Mouse (Mus musculus) liver, embryonic 18 days (tissue): Measurements from ENCODE around the gene Gm11985. TPM values are rescaled to one million over a fixed set of nuclear protein-coding genes. Genes with fewer than 3 reads are reported as not detected.

Experiments used
- polyA plus RNA-seq: library from polyadenylated mRNA; depleted of rRNA; stranded (reverse); fragments of >200 nt; gene quantifications from 2 replicates; pipeline ENCODE4 v1.2.3, GENCODE M21; 2012; rRNA removed

Gm11985 gene
- polyA plus RNA-seq = 0.03 TPM in 1 of 2 replicates, not detected in the other

GRCm38 (mm10) chr11:7188469-7188868 is at the start of gene Gm11985:
Gene Gm11985 (minus strand): TSS chr11:7188569.

DNA sequence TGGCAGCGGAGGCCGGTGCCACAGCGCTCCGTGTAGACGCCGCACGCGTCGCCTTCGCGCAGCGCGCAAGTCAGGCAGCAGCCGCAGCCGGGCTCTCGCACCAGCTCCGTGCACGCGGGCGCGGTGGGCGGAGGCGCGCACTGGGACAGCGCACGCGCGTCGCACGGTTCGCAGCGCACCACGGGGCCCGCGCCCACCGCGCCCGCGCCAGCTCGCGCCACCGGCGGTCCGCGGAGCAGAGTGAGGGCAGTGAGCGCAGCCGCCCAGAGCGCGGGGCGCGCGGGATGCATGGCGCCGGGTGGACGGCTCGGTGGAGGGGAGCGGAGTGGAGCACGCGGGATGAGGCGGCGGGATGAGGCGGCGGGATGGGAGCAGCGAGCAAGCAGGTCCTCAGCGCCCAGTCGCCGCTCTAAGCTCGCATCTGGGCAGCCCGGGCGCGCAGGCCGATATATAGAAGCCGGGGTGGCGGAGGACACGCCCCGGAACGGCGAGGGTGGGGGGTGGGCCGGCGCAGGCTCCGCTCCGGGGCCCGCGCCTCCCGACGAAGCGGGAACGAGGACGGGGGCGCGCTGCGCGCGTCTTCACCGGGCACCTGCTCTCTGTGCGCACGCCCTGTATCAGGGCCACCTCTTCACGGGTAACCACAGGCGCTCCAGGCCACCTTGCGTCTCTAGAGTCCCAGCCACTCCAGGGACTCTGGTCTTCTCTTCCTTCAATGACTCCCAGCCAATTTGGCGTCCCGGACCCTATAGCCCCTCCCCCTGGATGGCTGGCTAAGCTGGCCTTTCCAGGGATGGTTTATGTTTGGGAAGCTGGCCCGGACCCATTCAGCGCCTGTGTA is 25.4 kb upstream of the Gm11985 start, which contains the start of gene Igfbp3:
Igfbp3 (minus strand) TSS at position 423 of the 841 bp plus-strand sequence.

DNA sequence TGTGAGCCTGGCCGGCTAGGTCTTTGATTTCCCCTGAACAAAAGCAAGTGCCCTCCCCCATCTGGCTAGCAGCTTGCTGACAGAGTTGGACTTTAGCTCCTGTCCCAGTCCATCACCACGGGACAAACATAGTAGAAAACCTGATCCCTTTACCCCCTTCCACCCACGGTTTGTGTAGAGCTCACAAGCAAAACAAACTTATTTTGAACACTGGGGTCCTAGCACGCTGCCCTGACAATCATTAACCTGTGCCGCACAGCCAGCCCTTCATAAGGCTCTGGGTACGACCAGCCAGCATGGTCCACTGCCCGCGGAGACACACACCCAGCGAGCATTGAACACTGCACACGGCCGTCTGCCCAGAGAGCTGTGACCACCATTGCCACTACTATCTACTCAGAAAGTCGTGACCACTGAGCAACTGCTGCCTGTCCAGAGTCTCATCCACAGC is 9.1 kb upstream of the Gm11985 start, which contains the start of gene Igfbp1:
Igfbp1 (plus strand) TSS at position 292 of the 451 bp plus-strand sequence.

Other genes starting within 250 kb of the Gm11985 start
- 0.70 and 0.71 TPM in 2 replicates for gene Adcy1, start 125.1 kb downstream of the Gm11985 start, polyA plus RNA-seq
- gene Igfbp1, start 9.2 kb upstream of the Gm11985 start, polyA plus RNA-seq = 989 and 1,166 TPM in 2 replicates
- 27.5 and 30.0 TPM in 2 replicates for gene Igfbp3, start 25.4 kb upstream of the Gm11985 start, polyA plus RNA-seq